Mouse (Mus musculus) midbrain, embryonic 16.5 days (tissue): ENCODE data around the gene Arcn1. TPM values are rescaled to one million over a fixed set of nuclear protein-coding genes. Genes with fewer than 3 reads are reported as not detected.

Experiments
- ATAC-seq: fragments of 200-750 bp; cut with Nextera tagmentation; 2 replicates; pipeline ENCODE4 v1.8.0; 2017; ENCODE audit warnings: moderate TSS enrichment
- H3K27ac ChIP-seq: fragments of 300-500 bp; sonication (generic); 2 replicates; pipeline ENCODE4 v1.5.1; 2014; ENCODE audit warnings: mild to moderate bottlenecking, low read length, mixed read lengths
- H3K27me3 ChIP-seq: fragments of 300-500 bp; sonication (generic); 2 replicates; pipeline ENCODE4 v1.6.1; 2014; ENCODE audit warnings: low read depth, low read length, mixed read lengths; ENCODE audit not compliant: control insufficient read depth, insufficient read depth
- H3K36me3 ChIP-seq: fragments of 300-500 bp; sonication (generic); 2 replicates; pipeline ENCODE4 v1.6.1; 2014; ENCODE audit warnings: mild to moderate bottlenecking, low read length, moderate library complexity, mixed read lengths; ENCODE audit not compliant: control insufficient read depth, insufficient read depth
- H3K4me1 ChIP-seq: fragments of 300-500 bp; sonication (generic); 2 replicates; pipeline ENCODE4 v1.6.1; 2014; ENCODE audit warnings: mild to moderate bottlenecking, low read length, mixed read lengths; ENCODE audit not compliant: control insufficient read depth, insufficient read depth
- H3K4me2 ChIP-seq: fragments of 300-500 bp; sonication (generic); 2 replicates; pipeline ENCODE4 v1.6.1; 2014; ENCODE audit warnings: mild to moderate bottlenecking, low read length, mixed read lengths
- H3K4me3 ChIP-seq: fragments of 300-500 bp; sonication (generic); 2 replicates; pipeline ENCODE4 v1.5.1; 2014; ENCODE audit warnings: low read depth, mild to moderate bottlenecking, low read length, moderate library complexity, mixed read lengths
- H3K9ac ChIP-seq: fragments of 300-500 bp; sonication (generic); 2 replicates; pipeline ENCODE4 v1.6.1; 2014; ENCODE audit warnings: low read depth, low read length, mixed read lengths
- H3K9me3 ChIP-seq: fragments of 300-500 bp; sonication (generic); replicated peaks from 2 replicates; pipeline ENCODE4 v1.6.1; 2014; ENCODE audit warnings: mild to moderate bottlenecking, low read length, mixed read lengths; ENCODE audit not compliant: control insufficient read depth, poor library complexity, severe bottlenecking
- WGBS: fragments of 180-500 bp; shearing (Covaris S2); extraction: QIAGEN DNeasy Blood & Tissue Kit; methylation state at CpG from one replicate; pipeline ENCODE4 v1.1.7; 2014; 5-methylcytosine and 5-hydroxymethylcytosine counted together
- polyA plus RNA-seq: library from polyadenylated mRNA; unstranded; fragments of >200 nt; fragmentation: Nextera tagmentation; extraction: Ambion mirVana; gene quantifications from 2 replicates; pipeline ENCODE4 v1.2.1, GENCODE M21; 2015

Arcn1 gene
- polyA plus RNA-seq, 1 experiment from 2014 or later, result 140 TPM

- peaks cover 12% of the 10 kb centered on the region for H3K4me1 ChIP-seq
- H3K36me3 ChIP-seq, result no peaks in the 10 kb centered on the region
- H3K9ac ChIP-seq, result peak within 1 kb of the TSS; percentile 80
- ATAC-seq, result peak; percentile 61
- H3K27ac ChIP-seq, result peak within 1 kb of the TSS; percentile 36; the same call in 1 of the 2 replicates
- H3K4me2 ChIP-seq, result peak within 1 kb of the TSS; percentile 100
- H3K9me3 ChIP-seq, result no peaks in the 10 kb centered on the region
- peak within 1 kb of the TSS; percentile 56 for H3K4me3 ChIP-seq
- H3K27me3 ChIP-seq, result peaks cover 7% of the 10 kb centered on the region
- WGBS, result under 1% methylated on average over 46 of the region's 47 CpGs
Measured at GRCm38 (mm10) chr9:44734524-44735494, 32.8 kb downstream of the Arcn1 start, which contains the start of gene Phldb1. Gene Phldb1, minus strand, starts transcription at chr9:44735198.

GRCm38 (mm10) chr9:44733671-44734523, 33.7 kb downstream of the Arcn1 start:
- Histone ChIP-seq H3K27me3 (peaks cover 7% of the 10 kb centered on the region), H3K4me3 (peak overlapping the region; percentile 56), H3K9me3 (no peaks in the 10 kb centered on the region), H3K9ac (peak overlapping the region; percentile 80), H3K27ac (peak overlapping the region; percentile 36; the same call in 1 of the 2 replicates), H3K4me2 (peak overlapping the region; percentile 100), H3K36me3 (no peaks in the 10 kb centered on the region), H3K4me1 (peaks cover 12% of the 10 kb centered on the region)
- ATAC-seq, result peak; percentile 44
- WGBS, result under 1% methylated on average over 73 of the region's 79 CpGs

- peak overlapping the region; percentile 17; the same call in 1 of the 2 replicates for H3K27ac ChIP-seq
- WGBS, result 58% methylated on average over 12 of the region's 12 CpGs
- H3K4me1 ChIP-seq, result peaks cover 12% of the 10 kb centered on the region
- H3K9me3 ChIP-seq, result no peaks in the 10 kb centered on the region
- H3K9ac ChIP-seq, result 0 out of 2 replicates have a peak overlapping the region, but pooled peaks have one; percentile 80
- peak overlapping the region; percentile 100 for H3K4me2 ChIP-seq
- peaks cover 7% of the 10 kb centered on the region for H3K27me3 ChIP-seq
- H3K36me3 ChIP-seq, result no peaks in the 10 kb centered on the region
- peak overlapping the region; percentile 56 for H3K4me3 ChIP-seq
- ATAC-seq, result no peak
Measured at GRCm38 (mm10) chr9:44732921-44733530, 34.6 kb downstream of the Arcn1 start.

DNA sequence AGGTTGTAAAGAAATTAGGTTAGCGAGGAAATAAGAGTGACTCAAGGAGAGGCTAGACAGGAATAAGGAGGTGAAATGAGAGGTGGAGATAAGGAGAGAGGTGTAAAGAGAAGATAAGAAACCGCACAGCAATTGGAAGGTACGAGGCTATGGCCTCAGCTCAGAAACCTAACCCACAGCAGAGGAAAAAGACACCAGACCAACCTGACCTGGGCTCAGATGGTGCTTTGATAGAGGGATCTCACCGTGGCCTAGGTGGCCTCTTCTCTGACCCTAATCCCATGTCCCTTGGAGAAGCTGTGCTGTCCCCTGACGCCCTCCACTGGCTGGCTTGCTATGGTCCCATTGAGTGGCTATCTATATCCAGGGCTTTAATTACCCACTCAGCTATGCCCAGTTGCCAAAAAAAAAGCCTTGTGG, 35.5 kb downstream of the Arcn1 start:
- Histone ChIP-seq H3K9ac (no peak overlapping the region), H3K4me3 (no peak overlapping the region), H3K27me3 (peaks cover 7% of the 10 kb centered on the region), H3K4me2 (no peak overlapping the region), H3K4me1 (peaks cover 12% of the 10 kb centered on the region), H3K9me3 (no peaks in the 10 kb centered on the region), H3K36me3 (no peaks in the 10 kb centered on the region), H3K27ac (no peak overlapping the region)
- 70% methylated on average over 5 of the region's 5 CpGs for WGBS
- ATAC-seq, result no peak

DNA sequence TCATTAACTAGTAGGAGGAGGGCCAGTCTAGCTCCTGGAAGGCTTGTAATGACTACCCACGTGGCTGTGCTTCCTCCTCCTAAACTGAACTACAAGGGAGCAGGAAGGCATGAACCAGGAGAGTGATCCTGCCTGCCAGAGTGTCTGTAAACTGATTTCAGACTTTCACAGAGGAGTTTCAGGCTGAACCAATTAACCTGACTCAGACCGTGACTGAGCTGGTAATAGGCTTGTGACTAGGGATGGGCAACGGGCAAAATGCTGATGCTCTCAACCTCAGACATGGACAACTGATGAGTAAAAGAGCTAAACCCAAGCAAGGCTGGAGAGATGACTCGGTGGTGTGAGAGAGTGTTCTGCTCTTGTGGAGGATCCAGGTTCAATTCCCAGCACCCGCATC, 40.2 kb downstream of the Arcn1 start:
- Histone ChIP-seq H3K36me3 (no peaks in the 10 kb centered on the region), H3K4me3 (no peak overlapping the region), H3K27me3 (peaks cover 2% of the 10 kb centered on the region; the same call in 1 of the 2 replicates), H3K27ac (no peak overlapping the region), H3K9ac (no peak overlapping the region), H3K9me3 (no peaks in the 10 kb centered on the region), H3K4me2 (no peak overlapping the region), H3K4me1 (peaks cover 30% of the 10 kb centered on the region)
- WGBS, result 40% methylated on average over 5 of the region's 5 CpGs
- ATAC-seq, result no peak

DNA sequence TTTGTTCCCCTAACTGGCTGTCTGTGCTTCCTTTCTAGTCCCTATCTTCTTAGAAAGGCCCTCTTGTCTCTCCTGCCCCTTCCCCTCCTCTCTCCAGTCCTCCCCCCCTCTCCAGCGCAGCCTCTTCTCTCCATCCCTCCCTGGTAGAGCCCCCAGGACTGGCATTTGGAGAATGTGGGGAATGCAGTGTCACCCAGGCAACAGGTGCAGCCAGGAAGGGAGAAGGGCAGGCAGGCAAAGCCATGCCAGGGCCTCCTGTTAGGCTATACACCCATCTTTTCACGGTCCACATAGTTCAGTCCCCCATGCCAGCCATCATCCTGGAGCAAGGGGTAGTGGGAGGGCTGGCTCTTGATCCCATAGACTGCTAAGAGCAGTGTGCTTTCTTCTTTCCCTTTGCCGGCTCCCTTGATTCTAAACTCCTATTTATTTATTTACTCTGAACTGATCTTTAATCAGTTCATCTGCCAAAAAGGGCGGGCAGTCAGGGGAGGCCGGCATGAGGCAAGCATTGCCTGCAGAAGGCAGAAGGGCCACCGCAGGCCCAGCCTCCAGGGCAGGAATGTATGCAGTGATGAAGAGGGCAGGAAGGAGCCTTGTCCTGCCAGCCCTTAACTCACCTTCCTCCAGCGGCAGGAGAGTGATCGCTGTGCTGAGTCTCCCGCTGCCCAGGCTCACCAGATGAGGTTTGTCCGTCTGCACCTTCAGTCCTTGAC, 41.1 kb downstream of the Arcn1 start:
- no peak overlapping the region for H3K27ac ChIP-seq

GRCm38 (mm10) chr9:44724665-44725064, 43.0 kb downstream of the Arcn1 start:
- no peaks in the 10 kb centered on the region for H3K9me3 ChIP-seq
- peaks cover 43% of the 10 kb centered on the region for H3K4me1 ChIP-seq
- no peak for ATAC-seq
- H3K4me3 ChIP-seq, result no peak overlapping the region
- no peak overlapping the region for H3K9ac ChIP-seq
- no peak overlapping the region for H3K27ac ChIP-seq
- H3K27me3 ChIP-seq, result no peaks in the 10 kb centered on the region
- no peaks in the 10 kb centered on the region for H3K36me3 ChIP-seq
- WGBS, result 37% methylated on average over 2 of the region's 2 CpGs
- no peak overlapping the region for H3K4me2 ChIP-seq

More for the DNA sequence above, 41.1 kb downstream of the Arcn1 start:
- Histone ChIP-seq H3K4me2 (no peak overlapping the region), H3K9ac (peak overlapping the region; percentile 15; the same call in 1 of the 2 replicates), H3K4me1 (peaks cover 31% of the 10 kb centered on the region), H3K36me3 (no peaks in the 10 kb centered on the region), H3K27me3 (no peaks in the 10 kb centered on the region), H3K4me3 (no peak overlapping the region), H3K9me3 (no peaks in the 10 kb centered on the region)
- no peak for ATAC-seq
- WGBS, result 33% methylated on average over 10 of the region's 10 CpGs

DNA sequence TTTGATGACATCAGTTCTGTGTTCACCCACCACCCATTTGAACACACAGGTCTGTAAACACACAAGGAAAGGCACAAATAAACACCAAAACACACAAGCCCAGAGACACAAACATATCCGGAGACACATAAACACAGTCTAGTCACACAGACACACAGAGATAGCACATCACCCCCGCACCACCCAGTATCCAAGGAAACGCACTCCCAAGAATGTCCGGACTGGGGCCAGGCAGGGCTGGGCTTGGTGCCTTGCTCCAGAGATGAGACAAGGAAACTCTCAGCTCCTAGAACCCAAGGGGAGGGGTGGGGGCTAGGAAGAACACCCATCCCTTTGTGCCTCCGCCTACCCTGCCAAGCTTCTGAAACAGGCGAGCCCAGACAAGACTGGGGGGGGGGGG, 43.4 kb downstream of the Arcn1 start:
- ATAC-seq, result no peak

More for the DNA sequence above, 43.4 kb downstream of the Arcn1 start:
- Histone ChIP-seq H3K9me3 (no peaks in the 10 kb centered on the region), H3K36me3 (no peaks in the 10 kb centered on the region), H3K9ac (no peak overlapping the region), H3K4me3 (no peak overlapping the region), H3K4me1 (peaks cover 47% of the 10 kb centered on the region), H3K27ac (no peak overlapping the region), H3K27me3 (no peaks in the 10 kb centered on the region), H3K4me2 (no peak overlapping the region)
- 27% methylated on average over 6 of the region's 6 CpGs for WGBS
